Mouse (Mus musculus) CD4-positive, CD25-positive, alpha-beta regulatory T cell, adult 4 months (primary cell): ENCODE measurements around the gene Sec14l5. TPM values are rescaled to one million over a fixed set of nuclear protein-coding genes. Genes with fewer than 3 reads are reported as not detected.
"Not testable (repeated sequence)": the region's sequence is repeated elsewhere in the genome, so short reads cannot be mapped to it uniquely, and the experiment has no call there.

ENCODE experiments used
- ATAC-seq: one replicate; pipeline ENCODE4 v1.8.0; 2017
- polyA plus RNA-seq, 2 experiments: library from polyadenylated mRNA; unstranded; fragments of 100-300 nt; shearing (Covaris generic); gene quantifications; one replicate each; pipeline ENCODE4 v1.2.1; 2017

Sec14l5 gene
- polyA plus RNA-seq, 2 experiments from 2014 or later, result not detected

DNA sequence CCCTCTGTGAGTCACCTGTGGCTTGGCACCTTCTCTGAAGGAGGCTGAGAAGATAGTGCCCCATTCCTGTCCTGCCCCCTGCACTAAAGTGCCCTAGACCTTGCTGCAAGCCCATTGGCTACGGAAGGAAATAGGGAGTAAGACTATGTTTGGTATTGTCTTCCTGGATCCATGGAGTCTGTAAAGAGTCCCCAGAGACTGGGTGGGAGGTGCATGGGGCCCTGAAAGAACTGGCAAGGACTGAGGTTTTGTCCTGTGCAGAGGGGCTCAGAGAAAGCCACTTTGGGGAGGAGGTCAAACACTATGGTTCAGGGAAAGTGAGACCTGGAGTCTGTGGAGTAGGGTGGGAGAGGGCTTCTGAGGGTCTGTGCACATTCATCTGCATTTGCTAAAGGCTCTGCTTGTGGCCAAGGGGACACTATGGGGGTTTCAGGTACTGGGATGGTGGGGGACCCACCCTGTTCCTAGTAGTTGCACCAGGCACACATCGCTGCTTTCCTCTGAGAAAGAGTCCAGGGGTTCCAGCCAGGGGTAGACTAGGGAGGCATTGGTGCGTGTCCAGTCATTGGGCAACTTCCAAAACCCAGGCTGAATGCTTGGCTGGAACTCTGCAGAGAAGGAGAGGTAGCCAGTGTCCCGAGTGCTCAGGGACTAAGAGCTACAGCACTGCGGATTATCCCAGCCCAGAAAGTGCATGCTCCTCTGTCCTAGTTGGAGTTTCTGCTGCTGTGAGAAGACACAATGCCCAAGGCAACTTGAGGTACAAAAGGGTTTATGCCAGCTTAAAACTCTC is 70.6 kb downstream of the Sec14l5 start:
- ATAC-seq, result no peak

DNA sequence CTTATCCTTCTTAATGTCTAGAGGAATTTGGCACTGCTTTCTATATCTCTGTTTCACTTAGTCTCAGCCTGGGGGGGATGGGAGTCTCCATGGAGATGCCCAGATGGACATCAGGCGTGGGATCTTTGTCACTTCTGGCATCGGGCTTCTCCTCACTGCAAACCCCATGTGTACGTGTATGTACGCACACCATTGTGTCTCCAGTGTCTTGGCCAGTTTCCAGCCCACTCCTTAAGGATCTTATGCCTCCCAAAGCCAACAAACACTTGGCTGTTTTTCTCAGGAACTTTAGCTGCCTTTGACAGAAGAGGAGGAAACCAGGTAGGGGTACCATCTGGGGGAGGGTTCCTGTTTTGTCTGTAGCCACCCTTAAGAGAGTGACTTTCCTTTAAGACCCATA is 74.5 kb downstream of the Sec14l5 start:
- no peak for ATAC-seq

DNA sequence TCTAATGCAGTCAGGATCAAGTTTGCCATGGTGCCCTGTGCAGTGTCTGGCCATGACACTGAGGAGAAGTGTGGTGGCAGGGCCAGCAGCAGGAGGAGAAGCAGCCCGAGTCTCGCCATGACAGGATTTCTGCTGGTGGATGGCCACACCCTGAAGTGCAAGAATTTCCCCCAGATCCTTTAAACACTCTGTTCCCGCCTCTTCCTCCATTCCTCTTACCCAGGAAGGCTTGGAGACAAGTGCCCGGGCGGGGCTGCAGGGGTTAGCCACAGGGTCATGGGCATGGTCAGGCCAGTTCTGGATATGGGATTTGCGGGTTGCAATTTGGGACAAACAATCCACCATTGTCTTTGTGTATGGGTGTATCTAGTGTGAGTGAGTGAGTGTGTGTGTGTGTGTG is 75.2 kb downstream of the Sec14l5 start, which contains the start of gene AU021092:
Gene AU021092 (minus strand): TSS at position 160 of the 400 bp plus-strand sequence.
- no peak for ATAC-seq

DNA sequence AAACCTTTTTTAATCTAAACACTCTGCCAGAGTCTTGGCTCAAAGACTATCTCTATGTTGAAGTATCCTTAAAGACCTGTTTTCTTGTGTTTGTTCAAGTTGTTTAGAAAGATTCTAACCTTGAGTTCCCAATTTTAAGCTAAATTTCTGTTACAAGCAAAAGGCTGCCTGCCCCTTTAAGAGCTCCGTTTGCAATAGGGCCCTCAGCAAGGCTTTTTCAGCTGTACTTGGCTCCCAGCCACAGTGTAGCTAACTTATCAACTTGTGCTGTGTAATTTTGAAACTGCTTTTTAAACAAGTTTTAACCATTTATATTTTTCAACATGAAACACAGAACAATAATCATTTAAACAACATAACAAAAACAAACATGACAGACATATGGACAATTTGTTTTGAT is 79.6 kb downstream of the Sec14l5 start:
- ATAC-seq, result not testable (repeated sequence)

- not testable (repeated sequence) for ATAC-seq
These were observed 80.6 kb downstream of the Sec14l5 start for GRCm38 (mm10) chr16:5227501-5227900.

DNA sequence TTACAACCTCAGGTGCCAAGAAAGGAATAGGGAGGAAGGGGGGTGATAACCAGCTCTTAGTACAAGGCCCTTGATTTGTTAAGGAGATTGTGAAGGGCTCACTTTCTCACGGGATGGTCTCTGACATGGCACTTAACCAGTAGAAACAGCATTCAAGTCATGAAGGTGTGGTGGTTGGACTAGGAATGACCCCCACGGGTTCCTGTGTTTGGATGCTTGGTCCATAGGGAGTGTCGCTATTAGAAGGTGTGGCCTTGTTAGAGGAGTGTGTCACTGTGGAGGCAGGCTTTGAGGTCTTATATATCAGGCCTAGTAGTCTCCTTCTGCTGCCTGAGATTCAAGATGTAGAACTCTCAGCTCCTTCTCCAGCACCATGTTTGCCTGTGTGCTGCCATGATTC is 81.2 kb downstream of the Sec14l5 start:
- ATAC-seq, result not testable (repeated sequence)

DNA sequence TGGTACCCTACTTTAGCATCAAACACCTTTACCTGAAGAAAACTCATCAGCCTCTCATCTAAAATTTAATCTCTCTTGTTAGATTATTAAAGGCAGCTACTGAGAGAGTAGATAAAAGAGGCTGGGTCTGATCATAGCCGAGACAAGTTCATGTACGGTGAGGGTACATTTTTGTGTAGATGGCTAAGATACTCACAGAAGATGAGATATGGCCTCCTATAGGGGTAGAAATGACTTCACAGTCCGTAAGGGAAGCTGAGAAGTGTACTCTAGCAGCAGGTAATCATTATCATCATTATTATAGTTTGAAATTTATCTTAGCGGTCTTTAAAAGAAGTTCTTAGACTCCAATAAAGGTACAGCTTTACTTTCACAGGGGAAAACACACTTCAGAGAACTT is 86.1 kb downstream of the Sec14l5 start:
- no peak for ATAC-seq

- peak; percentile 96 for ATAC-seq
These were observed 86.8 kb downstream of the Sec14l5 start, which contains the start of gene Alg1 for GRCm38 (mm10) chr16:5233418-5234313. Gene Alg1, plus strand, starts transcription at chr16:5233621.

Other genes with a start within 250 kb of the Sec14l5 start
- 100 to 1,000 TPM in 1 of 2 experiments, 10 to 100 TPM in 1; 92.1 to 106 TPM for gene Nudt16l1, start 208.3 kb upstream of the Sec14l5 start, polyA plus RNA-seq
- 10 to 100 TPM; 41.4 to 64.3 TPM for gene Anks3, start 182.9 kb upstream of the Sec14l5 start, polyA plus RNA-seq
- gene Sept12, start 149.3 kb upstream of the Sec14l5 start, polyA plus RNA-seq, result not detected
- not detected for gene Smim22, start 139.8 kb upstream of the Sec14l5 start, polyA plus RNA-seq
- gene Rogdi, start 133.6 kb upstream of the Sec14l5 start, polyA plus RNA-seq, result 10 to 100 TPM; 19.8 to 35.0 TPM
- 100 to 1,000 TPM in 1 of 2 experiments, 10 to 100 TPM in 1; 79.0 to 130 TPM for gene Glyr1, start 97.2 kb upstream of the Sec14l5 start, polyA plus RNA-seq
- 10 to 100 TPM; 36.8 to 48.4 TPM for gene Ubn1, start 97.1 kb upstream of the Sec14l5 start, polyA plus RNA-seq
- gene Ppl, start 14.7 kb upstream of the Sec14l5 start, polyA plus RNA-seq, result under 1 TPM; 0.11 to 0.23 TPM
- gene Nagpa, start 56.9 kb downstream of the Sec14l5 start, polyA plus RNA-seq, result 10 to 100 TPM; 15.5 to 21.6 TPM
- not detected for gene AU021092, start 75.2 kb downstream of the Sec14l5 start, polyA plus RNA-seq
- gene Alg1, start 86.5 kb downstream of the Sec14l5 start, polyA plus RNA-seq, result 10 to 100 TPM; 22.1 to 31.7 TPM
- 10 to 100 TPM; 49.3 to 58.5 TPM for gene Eef2kmt, start 108.9 kb downstream of the Sec14l5 start, polyA plus RNA-seq